8 mouse cellular contexts compared by ENCODE assay signal in the genomic region with DNA sequence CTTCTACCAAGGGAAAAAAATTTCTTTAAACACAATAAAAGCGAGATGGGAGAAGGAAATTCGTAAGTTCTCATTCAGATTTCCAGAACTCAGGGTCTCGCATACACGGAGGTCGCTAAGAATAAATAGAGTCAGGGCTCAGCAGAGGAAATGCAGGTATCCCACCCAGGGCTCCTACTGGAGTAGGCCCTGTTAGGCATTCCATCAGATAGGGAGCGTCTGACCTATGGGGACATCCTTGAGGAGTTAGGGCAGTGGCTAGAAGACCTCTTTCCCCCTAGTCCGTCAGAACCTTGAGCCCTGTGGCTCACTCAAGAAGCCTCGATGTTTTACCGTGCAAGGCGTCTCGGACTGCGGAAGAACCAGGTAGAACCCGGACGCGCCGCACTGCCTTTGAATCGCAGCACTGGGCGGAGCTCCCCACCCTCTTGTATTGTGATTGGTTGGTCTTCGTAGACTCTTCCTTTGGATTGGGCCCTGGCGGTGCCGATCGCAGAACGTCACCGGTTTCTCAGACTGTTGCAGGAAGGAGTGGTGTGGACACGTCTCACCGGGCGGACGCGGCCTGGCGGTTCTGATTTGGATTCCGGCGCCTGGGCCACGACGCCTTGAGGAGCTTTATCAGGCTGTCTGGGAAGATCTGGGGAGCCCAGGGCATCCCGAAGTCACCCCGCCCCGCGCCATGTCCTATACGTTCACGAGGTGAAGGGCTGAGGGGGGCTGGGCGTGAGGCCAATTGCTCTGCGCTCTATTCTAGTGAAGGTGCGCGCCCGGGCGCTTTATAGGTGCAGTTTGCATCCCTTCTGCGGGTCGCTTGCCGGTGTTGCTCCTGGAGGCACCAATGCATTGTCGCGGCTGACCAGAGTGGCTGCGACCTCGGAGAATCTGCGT. TPM values are rescaled to one million over a fixed set of nuclear protein-coding genes. Genes with fewer than 3 reads are reported as not detected.
DNase-seq lines count a peak whose midpoint lies in the region; ATAC-seq and TF ChIP-seq lines count a peak whose summit lies in the region.

Hltf (plus strand) TSS at position 506 of the 891 bp plus-strand sequence.

- peak within 1 kb of the TSS; percentile 78 for H3K4me3 ChIP-seq in embryonic facial prominence, embryonic 13.5 days
- peak within 1 kb of the TSS; percentile 86 for H3K4me3 ChIP-seq in kidney, adult 2 months (ENCODE audit: insufficient read depth, low read depth, low read length)
- peak within 1 kb of the TSS; percentile 74 for H3K4me3 ChIP-seq in limb, embryonic 12.5 days (replicated peaks)
- peak within 1 kb of the TSS; percentile 97 for H3K4me3 ChIP-seq in midbrain, embryonic 15.5 days
- peak within 1 kb of the TSS; percentile 80 for H3K4me3 ChIP-seq in spleen, adult 2 months (ENCODE audit: extremely low read depth, insufficient read depth, insufficient read length)

- no peaks in the 10 kb centered on the region for H3K9me3 ChIP-seq in embryonic facial prominence, embryonic 13.5 days
- no peaks in the 10 kb centered on the region for H3K9me3 ChIP-seq in limb, embryonic 12.5 days
- no peaks in the 10 kb centered on the region for H3K9me3 ChIP-seq in midbrain, embryonic 15.5 days

- H3K36me3 ChIP-seq in embryonic facial prominence, embryonic 13.5 days: peaks cover 7% of the 10 kb centered on the region
- no peaks in the 10 kb centered on the region; the same call in 1 of the 2 replicates for H3K36me3 ChIP-seq in kidney, adult 2 months (ENCODE audit: control insufficient read depth, insufficient read depth, low read length)
- H3K36me3 ChIP-seq in limb, embryonic 12.5 days: peaks cover 6% of the 10 kb centered on the region; the same call in 1 of the 2 replicates
- H3K36me3 ChIP-seq in midbrain, embryonic 15.5 days (replicated peaks): no peaks in the 10 kb centered on the region; the same call in 1 of the 2 replicates
- peaks cover 3% of the 10 kb centered on the region for H3K36me3 ChIP-seq in spleen, adult 2 months (ENCODE audit: control insufficient read depth, insufficient read depth, low read length)

- H3K9ac ChIP-seq in embryonic facial prominence, embryonic 13.5 days: peak within 1 kb of the TSS; percentile 83
- H3K9ac ChIP-seq in limb, embryonic 12.5 days (replicated peaks): peak within 1 kb of the TSS; percentile 73
- peak within 1 kb of the TSS; percentile 87 for H3K9ac ChIP-seq in midbrain, embryonic 15.5 days

- H3K27ac ChIP-seq in embryonic facial prominence, embryonic 13.5 days: 0 out of 2 replicates have a peak within 1 kb of the TSS, but pooled peaks have one; percentile 55
- H3K27ac ChIP-seq in kidney, adult 2 months (ENCODE audit: insufficient read depth, low read depth, low read length): peak within 1 kb of the TSS; percentile 70; the same call in 1 of the 2 replicates
- H3K27ac ChIP-seq in limb, embryonic 12.5 days: peak within 1 kb of the TSS; percentile 78
- peak within 1 kb of the TSS; percentile 89 for H3K27ac ChIP-seq in midbrain, embryonic 15.5 days
- H3K27ac ChIP-seq in spleen, adult 2 months (ENCODE audit: insufficient read depth, low read length): peak within 1 kb of the TSS; percentile 69

- TF ChIP-seq CTCF in kidney, adult 2 months (conservative IDR thresholded peaks at IDR 0.05; ENCODE audit: insufficient read depth, insufficient read length, low read depth, low read length): no peak
- no peak for TF ChIP-seq CTCF in spleen, adult 2 months (IDR thresholded peaks at IDR 0.05; ENCODE audit: extremely low read depth, insufficient read depth, insufficient read length, insufficient replicate concordance)

- H3K4me2 ChIP-seq in embryonic facial prominence, embryonic 13.5 days: peak within 1 kb of the TSS; percentile 57
- H3K4me2 ChIP-seq in limb, embryonic 12.5 days: peak within 1 kb of the TSS; percentile 61
- peak within 1 kb of the TSS; percentile 63 for H3K4me2 ChIP-seq in midbrain, embryonic 15.5 days

- peak; percentile 30 for TF ChIP-seq POLR2A in kidney, adult 2 months (IDR thresholded peaks at IDR 0.05; ENCODE audit: low read depth, low read length)
- TF ChIP-seq POLR2A in spleen, adult 2 months (IDR thresholded peaks at IDR 0.05; ENCODE audit: low read depth, low read length): peak; percentile 26; the same call in 1 of the 2 replicates

- ATAC-seq in embryonic facial prominence, embryonic 13.5 days (ENCODE audit: insufficient number of reproducible peaks, insufficient read depth, low FRiP score, low TSS enrichment, low read depth): peak; percentile 100
- ATAC-seq in limb, embryonic 12.5 days (ENCODE audit: insufficient number of reproducible peaks, insufficient read depth, low FRiP score, low TSS enrichment, low read depth): peak; percentile 100
- ATAC-seq in midbrain, embryonic 15.5 days (replicated peaks): peak; percentile 100

- WGBS in embryonic facial prominence, embryonic 13.5 days: under 1% methylated on average over 49 of the region's 54 CpGs
- WGBS in kidney, adult 2 months: under 1% methylated on average over 53 of the region's 54 CpGs
- under 1% methylated on average over 44 of the region's 54 CpGs for WGBS in limb, embryonic 12.5 days
- under 1% methylated on average over 54 of the region's 54 CpGs for WGBS in midbrain, embryonic 15.5 days
- WGBS in spleen, adult 2 months: 1% methylated on average over 54 of the region's 54 CpGs

- peak; percentile 95 for DNase-seq in 3134 (ENCODE audit: extremely low read depth, insufficient read length, low spot score)
- peak; percentile 91 to 94 for DNase-seq in adrenal gland, postnatal 36 days
- peak; percentile 97 to 98 for DNase-seq in heart, adult 18-20 months
- DNase-seq in kidney, adult 2 months: peak; percentile 98
- DNase-seq in spleen, adult 2 months (ENCODE audit: low read depth in 1 of 2, low spot score in 2 of 2): peak; percentile 88 to 93

- H3K4me1 ChIP-seq in embryonic facial prominence, embryonic 13.5 days: peaks cover 3% of the 10 kb centered on the region; the same call in 1 of the 2 replicates
- H3K4me1 ChIP-seq in kidney, adult 2 months (ENCODE audit: control insufficient read depth, insufficient read depth, low read length): no peaks in the 10 kb centered on the region
- H3K4me1 ChIP-seq in limb, embryonic 12.5 days (replicated peaks): peaks cover 5% of the 10 kb centered on the region
- peaks cover 11% of the 10 kb centered on the region for H3K4me1 ChIP-seq in midbrain, embryonic 15.5 days
- H3K4me1 ChIP-seq in spleen, adult 2 months (ENCODE audit: control insufficient read depth, insufficient read depth, insufficient read length): peaks cover 2% of the 10 kb centered on the region; the same call in 1 of the 2 replicates

- H3K27me3 ChIP-seq in embryonic facial prominence, embryonic 13.5 days: no peaks in the 10 kb centered on the region
- no peaks in the 10 kb centered on the region for H3K27me3 ChIP-seq in kidney, adult 2 months (replicated peaks; ENCODE audit: control insufficient read depth, insufficient read depth, low read length)
- no peaks in the 10 kb centered on the region for H3K27me3 ChIP-seq in limb, embryonic 12.5 days
- H3K27me3 ChIP-seq in midbrain, embryonic 15.5 days (replicated peaks): no peaks in the 10 kb centered on the region
- H3K27me3 ChIP-seq in spleen, adult 2 months (ENCODE audit: control insufficient read depth, insufficient read depth, low read length): no peaks in the 10 kb centered on the region

RNA-seq across cellular contexts. Expression of gene Hltf, which starts in this region (rescaled TPM):
- 10 to 100 TPM; 17.4 to 27.2 TPM for total RNA-seq in adrenal gland, postnatal 36 days (2021)
- 15.7 and 17.2 TPM in 2 replicates for polyA plus RNA-seq in embryonic facial prominence, embryonic 13.5 days (2015; fragmentation: Nextera tagmentation; extraction: Ambion mirVana)
- total RNA-seq in heart, adult 18-20 months (2021): 10 to 100 TPM; 10.4 to 14.2 TPM
- polyA plus RNA-seq in kidney, adult 2 months (2012; rRNA removed): 3.4 and 4.0 TPM in 2 replicates
- 18.9 and 20.0 TPM in 2 replicates for polyA plus RNA-seq in limb, embryonic 12.5 days (2016; fragmentation: Nextera tagmentation; extraction: Ambion mirVana)
- polyA plus RNA-seq in midbrain, embryonic 15.5 days (2015; fragmentation: Nextera tagmentation; extraction: Ambion mirVana): 19.0 and 19.4 TPM in 2 replicates
- polyA plus RNA-seq in spleen, adult 2 months (2012; rRNA removed): 3.9 and 4.1 TPM in 2 replicates

Comparison
In these comparisons a context has a peak if more than half of its experiments do, and no peak if none do; other contexts are left out.
1. Peak in every context shown above with its lines: DNase-seq, ATAC-seq, H3K4me3 ChIP-seq and H3K27ac ChIP-seq.